Mouse (Mus musculus): ENCODE results near the gene Pcsk4.

Gene Pcsk4

GRCm38 (mm10) chr10:80299301-80299700, 30.0 kb downstream of the Pcsk4 start:
- no peak for DNase-seq (ENCODE audit: low spot score in 2 of 2)

- DNase-seq (ENCODE audit: low spot score in 2 of 2) = no peak
Observed at GRCm38 (mm10) chr10:80298571-80299281, 30.6 kb downstream of the Pcsk4 start.

GRCm38 (mm10) chr10:80297526-80298133, 31.7 kb downstream of the Pcsk4 start:
- DNase-seq (ENCODE audit: low spot score in 2 of 2) = no peak

- DNase-seq (ENCODE audit: low spot score in 2 of 2) = no peak
Observed at GRCm38 (mm10) chr10:80296824-80297223, 32.5 kb downstream of the Pcsk4 start.

GRCm38 (mm10) chr10:80295618-80296425, 33.5 kb downstream of the Pcsk4 start, which contains the start of gene Apc2:
Gene Apc2, plus strand, starts transcription at chr10:80295977.
- peak; percentile 29 to 52 for DNase-seq (ENCODE audit: low spot score in 2 of 2)

- DNase-seq (ENCODE audit: low spot score in 2 of 2) = no peak
Observed at GRCm38 (mm10) chr10:80294788-80295303, 34.5 kb downstream of the Pcsk4 start.

GRCm38 (mm10) chr10:80294311-80294710, 35.0 kb downstream of the Pcsk4 start:
- no peak for DNase-seq (ENCODE audit: low spot score in 2 of 2)

- DNase-seq (ENCODE audit: low spot score in 2 of 2) = no peak
Observed at GRCm38 (mm10) chr10:80293325-80293724, 36.0 kb downstream of the Pcsk4 start.

GRCm38 (mm10) chr10:80292251-80293146, 36.8 kb downstream of the Pcsk4 start, which contains the start of gene Rps15:
Gene Rps15, plus strand, starts transcription at chr10:80292453.
- DNase-seq (ENCODE audit: low spot score in 2 of 2) = peak; percentile 92 to 94

GRCm38 (mm10) chr10:80288657-80289056, 40.6 kb downstream of the Pcsk4 start:
- DNase-seq (ENCODE audit: low spot score in 2 of 2) = no peak

- DNase-seq (ENCODE audit: low spot score in 2 of 2) = no peak
Observed at GRCm38 (mm10) chr10:80288097-80288496, 41.2 kb downstream of the Pcsk4 start.

- no peak for DNase-seq (ENCODE audit: low spot score in 2 of 2)
Observed at GRCm38 (mm10) chr10:80285222-80286070, 43.9 kb downstream of the Pcsk4 start.

- no peak for DNase-seq (ENCODE audit: low spot score in 2 of 2)
Observed at GRCm38 (mm10) chr10:80282481-80283441, 46.5 kb downstream of the Pcsk4 start.

- no peak for DNase-seq (ENCODE audit: low spot score in 2 of 2)
Observed at GRCm38 (mm10) chr10:80281921-80282371, 47.4 kb downstream of the Pcsk4 start.

GRCm38 (mm10) chr10:80281304-80281703, 48.0 kb downstream of the Pcsk4 start:
- no peak for DNase-seq (ENCODE audit: low spot score in 2 of 2)

- no peak for DNase-seq (ENCODE audit: low spot score in 2 of 2)
Observed at GRCm38 (mm10) chr10:80279273-80279672, 50.0 kb downstream of the Pcsk4 start.

GRCm38 (mm10) chr10:80278390-80278789, 50.9 kb downstream of the Pcsk4 start:
- DNase-seq (ENCODE audit: low spot score in 2 of 2) = no peak

GRCm38 (mm10) chr10:80276238-80276637, 53.1 kb downstream of the Pcsk4 start:
- no peak for DNase-seq (ENCODE audit: low spot score in 2 of 2)

GRCm38 (mm10) chr10:80273847-80274246, 55.5 kb downstream of the Pcsk4 start:
- no peak for DNase-seq (ENCODE audit: low spot score in 2 of 2)

Data from thymus, postnatal 10 days (tissue).